Mouse (Mus musculus) liver, postnatal 0 days (tissue): ENCODE measurements around the gene Cd160. TPM values are rescaled to one million over a fixed set of nuclear protein-coding genes. Genes with fewer than 3 reads are reported as not detected.

Experiments
- ATAC-seq: fragments of 200-750 bp; cut with Nextera tagmentation; 2 replicates; pipeline ENCODE4 v1.8.0; 2017; ENCODE audit warnings: mild to moderate bottlenecking, moderate library complexity
- DNase-seq: peaks from one replicate; pipeline ENCODE4 v3.0.0-alpha.2; 2016
- H3K27ac ChIP-seq: fragments of 300-500 bp; sonication (generic); 2 replicates; pipeline ENCODE4 v1.5.1; 2014; ENCODE audit warnings: antibody characterized with exemption, moderate library complexity, mild to moderate bottlenecking, low read depth
- H3K27me3 ChIP-seq: fragments of 300-500 bp; sonication (generic); 2 replicates; pipeline ENCODE4 v1.6.1; 2014; ENCODE audit warnings: low read length, control low read depth, mixed read lengths; ENCODE audit not compliant: insufficient read depth
- H3K36me3 ChIP-seq: fragments of 300-500 bp; sonication (generic); replicated peaks from 2 replicates; pipeline ENCODE4 v1.6.1; 2014; ENCODE audit warnings: mild to moderate bottlenecking, control low read depth, low read length, moderate library complexity, mixed read lengths; ENCODE audit not compliant: insufficient read depth
- H3K4me1 ChIP-seq: fragments of 300-500 bp; sonication (generic); 2 replicates; pipeline ENCODE4 v1.6.1; 2014; ENCODE audit warnings: antibody characterized with exemption, mild to moderate bottlenecking, control low read depth; ENCODE audit not compliant: insufficient read depth
- H3K4me2 ChIP-seq: fragments of 300-500 bp; sonication (generic); 2 replicates; pipeline ENCODE4 v1.6.1; 2014; ENCODE audit warnings: low read depth, mild to moderate bottlenecking, low read length, moderate library complexity, mixed read lengths
- H3K4me3 ChIP-seq: fragments of 300-500 bp; sonication (generic); 2 replicates; pipeline ENCODE4 v1.5.1; 2014; ENCODE audit warnings: low read depth, low read length
- H3K9ac ChIP-seq: fragments of 300-500 bp; sonication (generic); replicated peaks from 2 replicates; pipeline ENCODE4 v1.6.1; 2014; ENCODE audit warnings: mild to moderate bottlenecking, moderate library complexity
- H3K9me3 ChIP-seq: fragments of 300-500 bp; sonication (generic); 2 replicates; pipeline ENCODE4 v1.6.1; 2016; ENCODE audit warnings: mild to moderate bottlenecking, control low read depth, low read length, mixed read lengths
- CTCF ChIP-seq: sonication (generic); IDR thresholded peaks from 2 replicates; pipeline ENCODE4 v1.5.1; 2016; ENCODE audit warnings: antibody characterized with exemption, low read depth
- EP300 ChIP-seq: IDR thresholded peaks from 2 replicates; pipeline ENCODE4 v1.6.1; 2016; ENCODE audit warnings: antibody characterized with exemption, low read depth, mild to moderate bottlenecking
- WGBS: fragments of 180-500 bp; shearing (Covaris S2); extraction: QIAGEN DNeasy Blood & Tissue Kit; methylation state at CpG from one replicate; pipeline ENCODE4 v1.1.7; 2014; ENCODE audit not compliant: insufficient replicate concordance; 5-methylcytosine and 5-hydroxymethylcytosine counted together
- polyA plus RNA-seq: library from polyadenylated mRNA; unstranded; fragments of >200 nt; fragmentation: Nextera tagmentation; extraction: Ambion mirVana; gene quantifications from 2 replicates; pipeline ENCODE4 v1.2.1, GENCODE M21; 2015

Cd160 gene
- polyA plus RNA-seq, 1 experiment from 2014 or later: 0.89 TPM

DNA sequence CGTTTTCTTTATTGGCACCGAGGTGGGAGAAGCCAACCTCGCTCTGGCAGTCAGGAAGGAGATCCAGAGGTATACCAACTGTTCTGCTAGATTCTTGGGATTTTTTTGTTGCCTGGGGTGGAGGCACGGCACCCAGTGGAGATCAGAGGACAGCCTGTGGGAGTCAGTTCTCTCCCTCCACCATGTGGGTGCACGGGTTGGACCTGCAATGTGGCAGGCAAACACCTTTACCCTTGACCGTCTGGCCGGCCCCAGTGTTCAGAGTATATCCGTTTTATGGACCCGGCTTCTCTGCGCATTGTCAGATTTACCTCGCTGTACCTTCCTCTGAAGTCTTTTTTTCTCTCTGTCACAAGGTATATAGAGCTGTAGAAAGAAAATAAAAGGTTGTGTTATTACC lies 28.9 kb downstream of the Cd160 start:
- WGBS: 63% methylated on average over 11 of the region's 11 CpGs
- Histone ChIP-seq H3K9ac (no peak overlapping the region), H3K4me1 (no peaks in the 10 kb centered on the region), H3K4me3 (no peak overlapping the region), H3K27ac (0 out of 2 replicates have a peak overlapping the region, but pooled peaks have one; percentile 16), H3K27me3 (no peaks in the 10 kb centered on the region), H3K36me3 (no peaks in the 10 kb centered on the region), H3K4me2 (no peak overlapping the region), H3K9me3 (no peaks in the 10 kb centered on the region)
- TF ChIP-seq CTCF (no peak), EP300 (no peak)
- peak; percentile 82 for ATAC-seq
- peak; percentile 31 for DNase-seq

DNA sequence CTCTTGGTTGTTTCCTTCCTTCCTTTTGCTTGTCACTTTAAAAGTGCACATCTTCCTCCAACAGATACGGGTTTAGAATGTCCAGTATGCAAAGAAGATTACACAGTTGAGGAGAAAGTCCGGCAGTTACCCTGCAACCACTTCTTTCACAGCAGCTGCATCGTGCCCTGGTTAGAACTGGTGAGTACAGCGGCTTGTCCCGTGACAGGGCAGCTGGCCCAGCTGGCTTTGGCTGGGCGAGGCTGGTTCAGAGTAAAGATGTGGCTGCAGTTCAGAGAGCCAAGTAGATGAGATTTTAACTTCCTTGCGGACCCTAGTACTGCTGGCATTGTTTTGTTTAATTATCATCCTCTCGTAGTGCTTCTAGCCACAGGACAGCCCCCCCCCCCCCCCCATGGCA lies 40.6 kb downstream of the Cd160 start:
- Histone ChIP-seq H3K27ac (no peak overlapping the region), H3K27me3 (no peaks in the 10 kb centered on the region), H3K9me3 (no peaks in the 10 kb centered on the region), H3K4me3 (no peak overlapping the region), H3K9ac (no peak overlapping the region), H3K4me1 (no peaks in the 10 kb centered on the region), H3K36me3 (peaks cover 47% of the 10 kb centered on the region), H3K4me2 (no peak overlapping the region)
- TF ChIP-seq CTCF: no peak
- no peak for TF ChIP-seq EP300
- ATAC-seq: no peak
- DNase-seq: no peak
- WGBS: 79% methylated on average over 8 of the region's 8 CpGs

GRCm38 (mm10) chr3:96787784-96788183 lies 41.4 kb downstream of the Cd160 start:
- peaks cover 43% of the 10 kb centered on the region for H3K36me3 ChIP-seq
- H3K27ac ChIP-seq: no peak overlapping the region
- no peak overlapping the region for H3K9ac ChIP-seq
- no peak for DNase-seq
- H3K9me3 ChIP-seq: no peaks in the 10 kb centered on the region
- WGBS: 58% methylated on average over 1 of the region's 1 CpGs
- H3K4me2 ChIP-seq: no peak overlapping the region
- H3K27me3 ChIP-seq: no peaks in the 10 kb centered on the region
- no peak for TF ChIP-seq EP300
- 0 out of 2 replicates have a peak, but pooled peaks have one; percentile 2 for TF ChIP-seq CTCF
- H3K4me3 ChIP-seq: no peak overlapping the region
- H3K4me1 ChIP-seq: no peaks in the 10 kb centered on the region
- ATAC-seq: no peak

- Histone ChIP-seq H3K9ac (no peak overlapping the region), H3K27ac (no peak overlapping the region), H3K9me3 (no peaks in the 10 kb centered on the region), H3K27me3 (no peaks in the 10 kb centered on the region), H3K4me3 (no peak overlapping the region), H3K4me2 (no peak overlapping the region), H3K4me1 (no peaks in the 10 kb centered on the region), H3K36me3 (peaks cover 21% of the 10 kb centered on the region)
- ATAC-seq (no peak), DNase-seq (no peak)
- TF ChIP-seq CTCF (no peak), EP300 (no peak)
- 73% methylated on average over 8 of the region's 8 CpGs for WGBS
Observed at GRCm38 (mm10) chr3:96782236-96782635, 46.9 kb downstream of the Cd160 start.

- peak; percentile 25 for DNase-seq
- H3K9ac ChIP-seq: no peak overlapping the region
- TF ChIP-seq CTCF (no peak), EP300 (no peak)
Observed at GRCm38 (mm10) chr3:96777120-96777519, 52.0 kb downstream of the Cd160 start.

DNA sequence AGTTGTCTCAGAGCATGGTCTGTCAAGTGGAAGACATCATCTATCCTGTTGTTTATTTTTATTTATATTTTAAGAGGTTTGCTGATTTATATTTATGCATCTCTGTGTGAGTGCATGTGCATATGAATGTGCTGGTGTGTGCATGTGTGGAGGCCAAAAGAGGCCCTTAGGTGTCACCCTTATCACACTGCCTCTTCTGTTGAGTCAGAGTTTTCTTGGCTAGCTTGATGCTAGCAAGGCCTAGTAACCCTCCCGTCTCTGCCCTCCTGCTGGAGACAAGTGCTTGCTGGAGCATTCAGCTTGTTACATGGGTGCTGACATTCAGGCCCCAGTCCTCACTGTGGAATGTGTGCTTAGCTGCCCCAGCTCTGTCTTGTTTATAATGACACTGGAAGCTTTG lies 56.2 kb downstream of the Cd160 start:
- Histone ChIP-seq H3K9ac (no peak overlapping the region), H3K4me2 (no peak overlapping the region), H3K4me1 (0 out of 2 replicates have a peak, but pooled peaks cover 2% of the 10 kb centered on the region), H3K27me3 (no peaks in the 10 kb centered on the region), H3K27ac (no peak overlapping the region), H3K9me3 (no peaks in the 10 kb centered on the region), H3K4me3 (no peak overlapping the region), H3K36me3 (no peaks in the 10 kb centered on the region; the same call in 1 of the 2 replicates)
- DNase-seq (no peak), ATAC-seq (no peak)
- TF ChIP-seq CTCF (peak; percentile 55), EP300 (no peak)
- 35% methylated on average over 1 of the region's 1 CpGs for WGBS

More at GRCm38 (mm10) chr3:96777120-96777519, 52.0 kb downstream of the Cd160 start:
- H3K27me3 ChIP-seq: no peaks in the 10 kb centered on the region
- H3K4me1 ChIP-seq: 0 out of 2 replicates have a peak, but pooled peaks cover 2% of the 10 kb centered on the region
- peak; percentile 88 for ATAC-seq
- H3K4me2 ChIP-seq: no peak overlapping the region; the same call in 1 of the 2 replicates
- H3K9me3 ChIP-seq: no peaks in the 10 kb centered on the region
- WGBS: 50% methylated on average over 3 of the region's 3 CpGs
- 0 out of 2 replicates have a peak overlapping the region, but pooled peaks have one; percentile 56 for H3K27ac ChIP-seq
- H3K4me3 ChIP-seq: no peak overlapping the region
- peaks cover 2% of the 10 kb centered on the region; the same call in 1 of the 2 replicates for H3K36me3 ChIP-seq
